Mouse (Mus musculus) erythroid progenitor cell, adult 5-6 weeks (primary cell): Measurements from ENCODE around the gene Agpat2. TPM values are rescaled to one million over a fixed set of nuclear protein-coding genes. Genes with fewer than 3 reads are reported as not detected.

Experiments
- ATAC-seq: replicated peaks from 2 replicates; pipeline ENCODE4 v1.8.0; 2016; ENCODE audit warnings: moderate number of reproducible peaks, mild to moderate bottlenecking, moderate TSS enrichment, inconsistent platforms; ENCODE audit not compliant: poor library complexity, low FRiP score, severe bottlenecking
- total RNA-seq, 2 experiments: library from RNA; stranded (forward) in 1 of 2; stranded (reverse) in 1 of 2; fragments of 150-400 nt in 1 of 2; fragments of 186-747, 209-891 nt in 1 of 2; gene quantifications; 2 replicates each; pipeline versions ENCODE4 v1.2.3 to v1.2.4; 2015 to 2017; ENCODE audit warnings: low replicate concordance in 2 of 2

The Agpat2 gene
- total RNA-seq (2015; ENCODE audit: low replicate concordance): 12.2 and 12.6 TPM in 2 replicates
- 6.2 and 12.0 TPM in 2 replicates for total RNA-seq (2017; ENCODE audit: low replicate concordance)

DNA sequence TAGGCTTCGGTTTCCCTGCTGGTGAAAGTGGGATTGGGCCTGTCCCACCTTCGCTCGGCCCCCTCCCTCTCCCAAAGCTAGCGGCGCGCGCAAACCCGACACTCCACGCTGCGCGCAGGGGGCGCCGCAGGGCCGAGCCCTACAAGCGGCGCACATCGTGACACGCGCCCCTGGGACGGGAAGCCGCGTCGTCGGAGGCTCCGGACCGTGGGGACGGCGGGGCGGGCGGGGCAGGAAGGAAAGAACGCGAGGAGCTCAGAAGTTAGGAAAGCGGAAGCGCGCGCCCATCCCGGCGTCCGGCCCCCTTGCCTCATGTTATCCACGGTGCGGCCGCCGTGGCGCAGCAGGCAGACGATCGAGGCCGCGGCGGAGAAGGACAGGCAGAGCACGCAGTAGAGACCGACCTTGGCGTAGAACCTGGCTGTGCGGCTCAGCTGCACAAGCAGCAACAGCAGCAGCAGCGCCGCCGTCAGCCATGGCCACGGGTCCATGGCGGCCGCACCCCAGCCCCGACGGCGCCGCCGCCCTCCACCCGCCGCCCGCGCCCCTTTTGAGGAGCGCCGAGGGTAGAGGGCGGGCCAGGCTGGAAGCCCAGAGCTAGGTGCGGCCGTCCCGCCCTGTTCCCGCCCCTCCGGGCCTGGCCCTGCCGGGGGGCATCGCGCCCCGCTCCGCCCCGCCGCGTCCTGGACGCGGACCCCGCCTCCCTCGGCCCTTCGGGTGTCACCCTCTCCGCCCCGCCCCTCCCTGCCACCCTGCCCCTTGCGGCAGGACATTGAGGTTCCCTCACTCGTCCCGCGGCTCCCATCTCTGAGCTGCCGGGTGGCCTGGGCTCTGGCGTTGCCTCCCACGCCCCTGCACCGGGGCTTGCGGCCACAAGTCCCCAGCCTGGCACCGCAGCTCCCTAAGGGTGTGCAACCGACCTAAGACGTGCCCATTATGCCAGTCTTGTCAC is at the start of gene Agpat2:
Agpat2 (minus strand) TSS at position 698 of the 952 bp plus-strand sequence.
- no peak for ATAC-seq

DNA sequence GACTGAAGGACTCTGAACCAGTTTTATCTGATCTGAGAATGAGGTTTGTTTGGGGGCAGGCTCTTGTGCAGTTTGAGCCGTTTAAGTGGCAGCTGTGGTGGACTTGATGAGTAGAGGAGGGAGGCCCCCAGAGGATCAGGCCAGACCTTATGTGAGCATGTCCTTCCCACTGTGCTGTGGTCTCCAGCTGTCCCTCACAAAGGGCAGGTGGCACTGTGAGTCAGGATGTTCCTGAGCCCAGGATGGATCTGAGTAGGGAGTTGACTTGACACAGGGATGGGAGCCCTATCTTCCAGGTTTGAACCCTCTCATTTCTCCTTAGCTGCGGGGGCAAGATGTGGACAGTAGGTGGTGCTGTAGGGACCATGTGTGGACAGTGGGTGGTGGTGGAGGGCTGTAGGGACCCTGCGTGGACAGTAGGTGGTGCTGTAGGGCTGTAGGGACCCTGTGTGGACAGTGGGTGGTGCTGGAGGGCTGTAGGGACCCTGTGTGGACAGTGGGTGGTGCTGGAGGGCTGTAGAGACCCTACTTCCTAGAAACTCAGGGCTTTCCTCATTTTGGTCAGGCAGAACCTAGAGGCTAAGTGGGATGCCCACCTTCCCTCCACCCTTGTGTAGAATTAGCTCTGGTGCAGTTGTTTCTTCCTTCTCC is 42.6 kb upstream of the Agpat2 start:
- ATAC-seq: peak; percentile 65

DNA sequence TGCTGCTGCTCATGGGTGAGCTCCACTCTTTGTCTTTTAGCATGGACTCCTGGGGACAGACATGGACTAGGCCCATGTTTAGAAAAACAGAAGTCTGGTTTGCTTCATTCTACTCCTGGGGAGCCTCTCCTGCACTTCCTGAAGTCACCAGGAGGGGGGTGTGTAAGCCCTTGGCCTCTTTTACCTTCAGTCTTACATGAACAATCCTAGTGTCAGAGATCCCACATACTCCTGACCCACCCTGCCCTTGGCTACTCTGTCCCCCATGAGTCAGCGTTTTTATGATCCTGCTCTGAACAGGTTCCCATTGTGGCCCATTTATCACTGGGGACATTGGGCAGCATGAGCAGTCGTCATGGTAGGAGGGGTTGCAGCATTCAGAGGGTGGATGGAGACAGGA is 39.7 kb upstream of the Agpat2 start:
- no peak for ATAC-seq

DNA sequence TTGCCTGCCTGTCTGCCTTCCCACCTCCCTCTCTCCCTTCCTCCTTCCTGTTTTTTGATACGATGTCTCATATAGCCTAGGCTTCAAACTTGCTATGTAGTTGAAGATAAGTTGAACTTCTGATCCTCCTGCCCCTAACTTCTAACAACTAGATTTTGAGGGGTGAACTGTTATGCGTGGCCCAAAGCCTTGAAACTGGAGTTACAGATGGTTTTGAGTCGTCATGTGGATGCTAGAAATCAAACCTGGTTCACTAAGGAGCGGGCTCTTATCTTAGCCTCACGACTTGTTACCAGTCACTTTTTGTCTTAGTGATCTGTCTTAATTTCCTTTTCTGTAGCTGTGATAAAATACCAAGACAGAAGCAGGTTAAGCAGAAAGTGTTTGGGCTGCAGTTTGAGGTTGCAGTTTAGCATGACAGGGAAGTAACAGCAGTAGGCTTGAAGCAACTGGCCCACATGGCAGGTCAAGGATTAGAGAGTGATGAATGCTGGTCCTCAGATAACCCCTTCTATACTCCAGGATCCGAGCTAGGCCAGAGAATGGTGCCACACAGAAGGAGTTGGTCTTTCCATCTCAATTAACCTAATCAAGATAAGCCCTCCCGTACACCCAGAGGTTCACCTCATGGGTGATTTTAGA is 36.9 kb upstream of the Agpat2 start:
- no peak for ATAC-seq

DNA sequence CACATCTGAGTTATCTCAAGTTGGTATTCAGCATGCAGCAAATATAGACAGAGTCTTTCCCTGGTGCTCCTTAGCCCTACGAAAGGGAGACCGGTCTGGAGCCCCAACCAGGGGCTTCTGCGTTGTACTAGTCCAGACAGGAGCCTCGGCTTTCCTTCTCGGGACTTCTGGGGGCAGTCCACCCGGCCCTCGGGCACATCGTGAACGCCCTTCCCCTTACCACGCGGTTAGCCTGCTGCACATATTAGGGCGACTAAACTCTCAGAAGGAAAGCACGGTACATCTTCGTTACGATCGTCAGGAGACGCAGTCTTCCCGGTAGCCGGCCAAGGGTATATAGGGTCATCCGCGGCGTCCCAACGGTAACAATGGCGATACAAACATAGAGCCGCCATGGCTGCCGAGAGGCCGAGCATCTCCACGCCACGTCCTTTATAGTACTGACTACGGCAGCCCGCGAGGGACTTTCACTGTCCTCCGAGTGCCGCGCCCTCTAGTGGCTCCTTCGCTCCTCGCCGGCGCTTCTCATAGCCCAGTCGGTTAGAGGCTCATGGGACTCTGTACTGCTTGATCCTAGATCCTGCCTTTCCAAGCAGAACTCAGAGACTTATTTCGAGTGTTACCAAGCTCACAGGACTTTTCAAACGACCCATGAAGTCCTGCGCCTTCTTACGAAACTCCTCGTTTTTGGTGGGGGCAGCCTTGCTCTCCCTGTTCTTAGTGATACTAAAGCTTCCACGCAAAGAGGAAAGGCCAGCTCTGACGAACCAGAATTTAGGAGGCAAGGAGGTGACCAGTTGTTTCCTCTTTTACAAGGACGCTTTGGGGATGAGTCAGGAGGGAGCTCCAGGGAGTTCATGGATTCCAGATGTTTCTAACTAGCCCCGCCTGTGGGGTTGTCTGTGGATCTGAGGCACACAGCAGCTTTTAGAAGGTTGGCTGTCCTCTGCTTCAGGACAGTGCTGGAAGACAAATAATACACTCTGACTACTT is 35.9 kb upstream of the Agpat2 start:
- peak; percentile 81 for ATAC-seq

DNA sequence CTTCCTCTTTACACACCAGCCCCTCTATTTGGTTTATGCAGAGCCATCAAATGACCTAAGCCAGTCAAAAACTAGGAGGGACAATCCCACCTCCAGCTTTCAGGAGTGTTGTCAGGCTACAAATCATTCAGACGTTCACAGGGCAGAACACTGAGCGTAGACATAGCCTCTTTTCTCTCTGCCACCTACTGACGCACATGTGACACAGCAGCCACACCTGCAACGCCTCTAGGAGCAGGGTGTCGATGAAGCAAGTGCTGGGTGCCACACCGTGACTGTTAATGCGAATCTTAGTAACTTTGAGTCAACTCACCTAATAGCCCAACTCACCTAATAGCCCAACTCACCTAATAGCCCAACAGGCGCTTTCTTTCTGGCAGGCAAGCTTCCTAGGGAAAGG is 34.9 kb upstream of the Agpat2 start:
- ATAC-seq: 0 out of 2 replicates have a peak, but pooled peaks have one; percentile 48

DNA sequence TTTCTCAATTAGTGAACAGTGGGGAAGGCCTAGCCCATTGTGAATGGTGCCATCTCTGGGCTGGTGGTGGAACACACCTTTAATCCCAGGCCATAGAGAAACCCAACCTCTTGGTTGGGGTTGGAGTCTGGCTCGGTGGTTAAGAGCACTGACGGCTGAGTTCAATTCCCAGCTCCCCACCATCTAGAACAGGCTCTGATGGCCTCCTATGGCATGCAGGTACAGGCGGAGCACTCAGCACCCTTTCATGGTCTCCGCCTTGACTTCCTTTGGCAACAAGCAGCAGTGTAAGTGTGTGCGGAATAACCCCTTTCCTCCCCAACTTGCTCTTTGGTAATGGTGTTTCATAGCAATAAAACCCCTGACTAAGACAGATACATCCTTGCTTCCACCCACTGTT is 34.4 kb upstream of the Agpat2 start:
- no peak for ATAC-seq

DNA sequence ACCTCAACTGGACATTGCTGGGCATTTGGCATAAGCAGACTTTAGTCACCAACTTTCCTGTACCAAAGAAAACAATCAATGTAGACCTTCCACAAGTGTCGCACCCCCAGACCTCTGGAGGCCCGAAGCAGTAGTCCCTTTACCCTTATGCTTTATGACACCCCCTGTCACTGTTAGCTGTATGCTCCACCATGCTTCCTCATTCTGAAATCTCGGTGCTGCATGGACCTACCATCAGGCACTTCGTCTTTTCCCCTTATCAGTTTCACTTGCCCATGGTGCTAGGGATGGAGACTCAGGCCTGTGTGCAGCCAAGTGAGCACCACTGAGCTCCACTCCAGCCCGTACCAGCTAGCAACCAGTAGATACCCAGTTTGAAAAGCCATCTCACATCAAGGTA is 33.8 kb upstream of the Agpat2 start:
- no peak for ATAC-seq

DNA sequence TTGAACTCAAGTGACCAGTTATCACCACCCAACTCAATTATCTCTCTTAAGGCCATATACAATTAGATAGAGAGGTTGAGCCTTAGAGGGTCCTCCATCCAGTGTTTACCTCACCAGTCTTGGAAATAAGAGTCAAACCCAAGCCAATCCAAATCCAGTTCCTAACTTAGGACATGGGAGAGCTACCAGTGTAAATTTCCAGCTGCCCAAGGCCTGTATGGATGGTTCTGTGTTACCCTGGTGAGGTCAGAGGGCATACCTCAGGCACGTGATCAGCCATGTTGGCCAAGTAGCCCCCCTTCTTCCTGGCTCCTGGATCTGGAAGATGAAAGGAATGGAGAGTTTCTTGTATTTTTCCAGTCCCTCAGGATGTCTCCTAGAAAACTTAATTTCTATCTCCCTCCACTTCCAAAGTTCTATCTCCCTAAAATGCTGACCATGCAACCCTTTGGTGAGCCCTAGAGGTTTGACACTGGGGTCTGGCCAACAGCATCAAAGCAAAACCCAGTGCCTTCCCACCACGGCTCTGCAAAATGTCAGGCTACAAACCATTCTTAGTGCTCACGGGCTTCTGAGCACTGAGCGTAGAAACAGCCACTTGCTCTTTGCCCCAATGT is 33.2 kb upstream of the Agpat2 start:
- no peak for ATAC-seq

DNA sequence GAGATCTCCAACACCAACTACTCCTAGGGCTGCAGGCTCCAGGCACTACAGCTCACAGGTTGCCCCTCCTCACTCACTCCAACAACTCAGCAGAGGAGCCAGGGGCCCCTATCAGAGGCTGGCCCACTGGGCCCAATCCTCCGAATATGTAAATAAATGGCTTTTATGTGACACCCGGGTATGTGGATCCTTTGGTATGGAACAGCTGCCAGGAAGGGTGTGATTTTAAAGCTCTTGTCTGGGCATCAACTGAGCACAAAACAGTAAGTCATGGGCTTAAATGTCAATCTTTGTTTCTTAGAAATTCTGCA is 32.1 kb upstream of the Agpat2 start:
- no peak for ATAC-seq

DNA sequence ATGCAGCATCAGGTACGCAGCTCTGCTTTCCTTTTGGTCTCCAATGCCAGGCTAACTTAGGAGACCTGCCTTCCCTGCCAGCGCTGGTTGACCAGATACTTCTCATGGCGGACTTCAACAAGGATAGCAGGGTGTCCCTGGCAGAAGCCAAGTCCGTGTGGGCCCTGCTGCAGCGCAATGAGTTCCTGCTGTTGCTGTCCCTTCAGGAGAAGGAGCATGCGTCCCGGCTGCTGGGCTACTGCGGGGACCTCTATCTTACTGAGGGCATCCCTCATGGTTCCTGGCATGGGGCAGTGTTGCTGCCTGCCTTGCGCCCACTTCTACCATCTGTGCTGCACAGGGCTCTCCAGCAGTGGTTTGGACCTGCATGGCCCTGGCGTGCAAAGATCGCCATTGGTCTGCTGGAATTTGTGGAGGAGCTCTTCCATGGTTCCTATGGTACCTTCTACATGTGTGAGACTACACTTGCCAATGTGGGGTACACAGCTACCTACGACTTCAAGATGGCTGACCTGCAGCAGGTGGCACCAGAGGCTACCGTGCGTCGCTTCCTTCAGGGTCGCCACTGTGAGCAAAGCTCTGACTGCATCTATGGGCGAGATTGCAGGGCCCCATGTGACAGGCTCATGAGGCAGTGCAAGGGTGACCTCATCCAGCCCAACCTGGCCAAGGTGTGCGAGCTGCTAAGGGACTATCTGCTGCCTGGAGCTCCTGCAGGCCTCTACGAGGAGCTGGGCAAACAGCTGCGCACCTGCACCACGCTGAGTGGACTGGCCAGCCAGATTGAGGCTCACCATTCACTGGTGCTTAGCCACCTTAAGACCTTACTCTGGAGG is 31.5 kb upstream of the Agpat2 start:
- no peak for ATAC-seq

DNA sequence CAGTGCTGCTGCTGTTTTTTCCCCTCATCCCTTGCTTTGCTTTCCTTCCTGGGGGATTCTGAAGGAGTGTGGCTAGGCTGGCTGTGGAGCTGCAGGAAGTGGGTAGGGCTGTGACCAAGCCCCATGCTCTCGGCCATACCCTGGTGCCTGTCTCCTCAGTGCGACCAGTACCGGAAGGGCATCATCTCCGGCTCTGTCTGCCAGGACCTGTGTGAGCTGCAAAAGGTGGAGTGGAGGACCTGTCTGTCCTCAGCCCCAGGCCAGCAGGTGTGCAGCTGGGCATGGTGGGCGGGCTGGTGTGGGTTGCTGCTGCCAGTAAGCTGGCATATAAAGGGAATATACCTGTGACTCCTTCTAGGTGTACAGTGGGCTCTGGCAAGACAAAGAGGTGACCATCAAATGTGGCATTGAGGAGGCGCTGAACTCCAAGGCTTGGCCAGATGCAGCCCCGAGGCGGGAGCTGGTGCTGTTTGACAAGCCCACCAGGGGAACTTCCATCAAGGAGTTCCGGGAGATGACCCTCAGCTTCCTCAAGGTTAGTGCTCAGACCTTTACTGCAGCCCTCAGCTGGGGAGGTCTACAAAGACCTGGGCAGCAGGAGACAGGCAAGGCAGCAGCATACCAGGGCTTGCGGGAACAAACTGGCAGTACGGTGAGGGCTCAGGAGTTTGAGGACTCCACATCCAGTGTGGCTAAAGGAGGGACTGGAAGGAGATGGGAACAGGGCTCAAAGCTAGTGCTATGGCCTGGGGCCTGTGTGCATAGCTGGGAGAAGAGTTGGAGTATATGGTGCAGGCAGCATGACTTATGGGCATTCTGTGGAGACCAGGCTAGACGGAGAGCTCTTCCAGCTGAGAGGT is 30.6 kb upstream of the Agpat2 start:
- no peak for ATAC-seq

DNA sequence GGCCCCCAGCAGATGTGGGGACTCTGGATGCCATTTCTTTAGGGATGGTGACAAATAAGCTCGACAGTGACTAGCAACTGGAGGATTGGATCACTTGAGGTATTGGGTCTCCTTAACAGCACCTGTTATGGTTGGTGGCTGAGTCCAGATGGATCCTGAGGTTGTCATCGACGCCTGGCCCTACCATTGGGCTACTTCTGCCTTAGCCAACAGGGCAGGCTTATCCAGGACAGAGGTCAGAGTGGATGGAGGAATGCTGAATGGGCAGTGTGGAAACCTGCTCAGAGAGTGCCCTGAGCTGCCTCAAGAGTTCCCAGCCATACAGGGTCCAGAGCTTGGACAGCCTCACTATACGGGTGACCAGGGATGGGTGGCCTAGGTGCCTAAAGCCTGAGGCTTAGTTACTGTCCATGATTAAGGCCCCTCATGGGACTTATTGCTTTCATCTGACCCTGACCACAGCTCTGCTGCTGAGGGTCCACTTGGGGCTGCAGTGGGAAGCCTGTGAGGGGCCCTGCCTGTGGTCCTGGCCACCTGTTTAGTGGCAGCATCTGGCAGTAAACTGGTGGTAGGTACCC is 29.8 kb upstream of the Agpat2 start:
- no peak for ATAC-seq

DNA sequence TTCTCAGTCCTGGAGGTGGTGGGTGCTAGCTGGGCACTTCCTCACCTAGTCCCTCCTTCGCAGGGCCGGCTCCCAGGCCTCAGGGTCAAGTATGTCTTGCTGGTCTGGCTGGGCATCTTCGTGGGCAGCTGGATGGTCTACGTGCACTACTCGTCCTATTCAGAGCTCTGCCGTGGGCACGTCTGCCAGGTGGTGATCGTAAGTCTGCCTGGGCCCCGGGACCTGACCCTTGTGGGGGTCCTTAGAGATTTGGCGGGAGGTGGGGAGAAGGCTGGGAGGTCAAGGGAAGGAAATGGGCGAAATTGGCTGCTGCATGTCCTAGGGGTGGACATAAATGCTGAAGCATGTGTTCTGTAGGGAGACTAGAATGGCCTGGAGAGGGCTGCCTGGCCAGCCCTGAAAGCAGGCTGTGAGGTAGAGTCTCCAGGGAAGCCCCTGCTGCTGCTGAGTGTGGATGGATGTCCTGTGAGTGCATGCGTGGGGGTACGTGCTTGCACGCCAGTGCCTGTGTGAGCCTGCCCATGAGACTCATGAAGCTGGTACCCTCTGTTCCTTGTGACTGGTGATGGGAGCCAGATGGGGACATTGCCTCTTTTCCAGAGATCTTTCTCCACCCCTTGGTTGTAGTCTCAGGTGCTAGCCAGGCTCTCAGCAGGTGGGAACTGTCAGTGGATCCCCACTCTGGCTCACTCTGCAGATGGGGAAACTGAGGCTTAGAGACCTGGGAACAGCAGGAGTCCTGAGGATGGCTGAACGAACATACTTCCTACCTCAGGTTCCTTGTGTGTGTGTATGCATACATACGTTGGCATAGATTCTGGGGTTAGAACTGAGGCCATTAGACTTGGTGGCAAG is 28.6 kb upstream of the Agpat2 start:
- no peak for ATAC-seq

DNA sequence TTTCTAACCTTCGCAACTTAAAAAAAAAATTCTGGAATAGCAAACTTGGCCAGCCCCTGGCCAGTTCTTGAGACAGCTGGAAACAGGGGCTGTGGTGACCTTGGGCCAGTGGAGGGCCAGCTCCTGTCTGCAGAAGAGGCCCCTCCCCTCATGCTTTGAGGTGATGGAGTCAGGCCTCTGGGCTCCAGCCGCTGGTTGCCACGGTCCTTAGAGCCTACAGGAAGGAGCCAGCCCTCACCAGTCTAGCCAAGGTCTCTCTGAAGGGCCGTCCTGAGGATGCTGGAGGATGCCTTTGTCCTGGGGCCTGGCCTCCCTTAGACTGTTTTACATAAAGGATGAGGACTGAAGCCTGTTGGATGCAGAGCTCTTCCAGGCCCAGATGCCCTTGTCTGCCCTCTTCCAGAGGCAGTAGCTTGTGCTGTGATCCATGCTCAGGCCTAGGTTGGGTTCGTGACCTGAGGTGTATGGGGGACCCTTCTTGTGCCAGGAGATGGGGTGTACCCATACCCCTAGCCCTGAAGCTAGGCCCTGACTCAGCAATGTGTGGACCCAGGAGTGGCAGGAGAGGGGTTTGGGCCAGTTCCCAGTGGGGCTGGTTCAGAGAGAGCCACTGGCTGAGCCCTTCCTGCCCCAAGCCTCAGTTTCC is 24.7 kb upstream of the Agpat2 start:
- no peak for ATAC-seq
